Mouse (Mus musculus): ENCODE results near the gene Clec4e.
"Not testable (repeated sequence)": the region's sequence is repeated elsewhere in the genome, so short reads cannot be mapped to it uniquely, and the experiment has no call there.

The Clec4e gene

DNA sequence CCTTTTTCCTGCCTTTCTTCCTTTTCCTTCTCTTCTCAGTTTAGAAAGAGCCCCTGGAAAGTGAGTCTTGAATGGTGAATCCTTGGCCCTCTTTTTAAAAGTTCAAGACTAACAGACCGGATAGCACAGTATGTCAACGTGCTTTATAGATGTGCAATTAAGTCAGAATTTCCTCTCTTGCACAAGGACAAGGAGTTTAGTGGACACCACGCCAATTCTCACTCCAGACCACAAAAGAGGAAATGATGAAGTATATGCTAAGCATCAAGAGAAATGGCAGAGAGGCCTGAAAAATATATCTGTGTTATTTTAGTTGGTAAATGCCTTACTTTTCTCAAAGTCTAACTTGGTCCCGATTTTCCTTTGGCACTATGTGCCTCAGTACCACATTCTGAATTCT is at the start of gene Clec4e:
Gene Clec4e (minus strand): TSS at position 118 of the 400 bp plus-strand sequence.
- no peak for DNase-seq (ENCODE audit: low spot score in 2 of 2)

DNA sequence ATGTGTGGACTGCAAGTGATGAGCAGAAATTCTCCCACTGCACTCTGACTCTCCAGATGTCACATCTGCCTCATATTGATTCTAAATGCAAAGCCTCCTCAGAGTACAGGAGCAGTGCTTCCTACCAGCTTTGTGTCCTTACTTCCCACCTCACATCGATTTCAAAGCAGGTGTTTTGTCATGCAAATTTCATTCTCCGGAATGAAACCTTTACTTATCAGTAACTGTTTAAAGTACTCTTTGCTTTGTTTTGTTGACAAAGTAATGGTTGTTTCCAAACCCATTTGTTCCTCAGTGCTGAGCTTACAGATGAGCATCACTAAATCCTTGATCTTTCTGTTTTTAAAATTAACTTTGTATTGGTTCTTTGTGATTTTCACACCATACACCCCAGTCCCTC is 42.8 kb upstream of the Clec4e start:
- no peak for DNase-seq (ENCODE audit: low spot score in 2 of 2)

- no peak for DNase-seq (ENCODE audit: low spot score in 2 of 2)
Measured at GRCm38 (mm10) chr6:123308033-123308432, 18.4 kb upstream of the Clec4e start, which contains the start of gene Vmn2r19. Gene Vmn2r19, plus strand, starts transcription at chr6:123308333.

DNA sequence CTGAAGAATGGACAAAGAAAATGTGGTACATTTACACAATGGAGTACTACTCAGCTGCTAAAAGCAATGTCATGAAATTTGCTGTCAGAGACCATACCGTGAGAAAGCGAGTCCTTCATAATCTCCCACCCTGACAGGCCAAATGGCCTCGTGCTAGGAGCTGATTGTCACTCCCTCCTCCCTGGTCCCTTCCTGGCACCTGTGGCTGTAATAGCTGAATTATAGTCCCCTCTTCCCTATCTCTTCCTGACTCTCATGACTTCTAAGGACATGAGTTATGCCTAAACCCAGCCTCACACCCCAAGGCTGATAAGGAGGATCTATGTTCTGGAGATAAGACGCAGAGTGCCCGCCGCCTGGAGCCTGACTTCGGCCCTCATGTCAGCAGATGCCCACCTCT is 16.6 kb upstream of the Clec4e start:
- DNase-seq (ENCODE audit: low spot score in 2 of 2) = not testable (repeated sequence)

- DNase-seq (ENCODE audit: low spot score in 2 of 2) = no peak
Measured at GRCm38 (mm10) chr6:123296687-123297086, 7.0 kb upstream of the Clec4e start.

GRCm38 (mm10) chr6:123293509-123293908 is 3.8 kb upstream of the Clec4e start:
- not testable (repeated sequence) for DNase-seq (ENCODE audit: low spot score in 2 of 2)

DNA sequence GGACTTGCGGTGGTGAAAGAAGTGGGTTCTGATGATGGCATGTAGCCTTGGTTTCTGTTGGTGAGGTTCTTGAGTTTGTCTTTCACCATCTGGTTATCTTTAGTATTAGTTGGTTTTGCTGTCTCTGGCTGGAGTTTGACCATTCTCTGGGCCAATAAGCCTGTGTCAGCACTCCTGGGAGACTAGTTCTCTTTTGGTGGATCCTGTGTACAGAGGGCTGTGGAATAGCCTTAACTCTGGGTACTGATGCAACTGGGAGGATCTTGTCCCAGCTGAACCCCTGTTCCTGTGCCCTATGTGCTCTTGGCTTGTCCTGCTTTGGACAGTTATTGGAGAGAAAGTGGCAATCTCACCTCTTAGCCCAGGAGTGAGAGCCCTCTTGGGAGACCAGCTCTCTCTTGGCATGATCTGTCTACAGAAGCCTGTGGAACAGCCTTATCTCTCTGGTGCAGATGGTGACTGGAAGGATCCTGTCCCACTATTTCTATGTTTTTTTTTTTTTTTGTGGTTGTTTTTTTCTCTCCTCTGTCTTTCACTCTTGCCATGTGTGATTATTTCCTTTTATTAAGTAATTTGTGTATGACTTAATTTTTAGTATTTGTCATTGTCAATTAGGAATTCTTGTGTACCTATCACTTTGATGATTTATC is 3.2 kb upstream of the Clec4e start:
- no peak for DNase-seq (ENCODE audit: low spot score in 2 of 2)

- no peak for DNase-seq (ENCODE audit: low spot score in 2 of 2)
Measured at GRCm38 (mm10) chr6:123288931-123289330, 739 bp downstream of the Clec4e start.

DNA sequence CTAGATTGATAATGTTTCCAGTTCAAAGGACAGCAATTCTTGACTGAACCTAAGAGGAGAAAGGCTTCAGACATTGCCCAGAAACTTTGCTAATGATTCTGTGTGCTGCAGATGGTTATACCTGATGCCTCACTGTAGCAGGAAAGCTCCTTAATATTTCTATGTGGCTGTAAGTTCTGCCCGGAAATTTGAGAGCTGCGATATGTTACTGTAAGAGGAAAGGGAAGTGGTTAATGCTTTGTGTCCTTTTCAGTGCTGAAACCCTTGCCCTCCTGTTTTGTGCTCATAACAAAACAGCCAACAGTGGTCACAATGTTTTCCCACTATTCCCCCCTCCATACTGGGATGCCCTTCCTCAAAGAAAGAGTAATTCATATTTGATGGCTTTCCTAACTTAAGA is 3.4 kb downstream of the Clec4e start:
- no peak for DNase-seq (ENCODE audit: low spot score in 2 of 2)

DNA sequence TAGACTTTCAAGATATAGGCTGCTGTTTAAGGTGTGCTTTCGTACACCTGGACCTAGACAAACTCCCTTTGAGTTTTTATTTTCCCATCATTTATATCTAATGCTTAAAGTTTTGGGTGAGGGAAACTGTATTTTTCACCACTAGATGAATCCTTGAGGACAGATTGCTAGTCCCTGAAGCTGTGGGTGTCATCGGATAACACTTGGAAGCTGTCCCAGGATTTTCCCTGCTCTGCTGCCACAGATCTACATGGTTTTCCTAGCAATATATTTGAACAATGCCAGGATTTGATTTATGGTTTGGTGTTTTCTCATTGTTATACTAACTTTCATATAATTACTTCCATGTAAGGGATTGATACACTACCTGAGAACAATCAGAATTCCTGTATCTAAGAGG is 10.2 kb downstream of the Clec4e start:
- DNase-seq (ENCODE audit: low spot score in 2 of 2) = no peak

DNA sequence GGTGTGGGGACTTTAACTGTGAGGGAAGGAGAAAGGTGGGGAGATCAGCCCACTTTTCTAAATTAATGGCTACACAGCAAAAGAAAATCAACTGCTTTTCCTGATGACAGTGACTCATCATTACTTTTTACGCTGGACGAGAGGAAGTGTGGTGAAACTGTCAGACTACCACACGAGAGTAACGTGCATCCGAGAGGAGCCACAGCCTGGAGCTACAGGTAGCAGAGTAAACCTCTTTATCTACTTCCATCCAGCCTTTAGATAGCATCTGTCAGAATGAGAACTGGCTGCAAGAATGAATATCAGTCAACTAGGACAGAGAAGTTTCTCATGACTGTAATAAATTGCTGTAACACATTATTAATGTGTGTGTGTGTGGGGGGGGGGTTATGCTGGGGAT is 22.7 kb downstream of the Clec4e start:
- DNase-seq (ENCODE audit: low spot score in 2 of 2) = no peak

DNA sequence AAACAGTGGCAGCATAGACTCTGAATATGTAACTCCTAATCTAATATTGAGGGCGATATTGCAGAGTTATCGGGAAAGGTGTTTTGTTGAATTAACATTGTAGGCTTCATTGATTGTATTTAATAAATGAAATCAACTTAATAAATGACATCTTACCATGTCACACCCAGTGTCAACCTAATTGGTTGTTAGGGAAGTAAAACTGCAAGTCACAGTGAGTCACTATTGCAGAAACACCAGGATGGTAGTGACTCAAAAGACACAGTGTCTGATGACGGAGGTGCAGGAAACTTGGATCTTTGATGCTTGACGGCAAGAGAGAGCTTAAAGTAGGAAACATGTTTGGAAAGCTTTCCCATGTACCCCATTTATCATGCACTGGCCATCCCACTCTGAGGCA is 23.9 kb downstream of the Clec4e start:
- DNase-seq (ENCODE audit: low spot score in 2 of 2) = no peak

DNA sequence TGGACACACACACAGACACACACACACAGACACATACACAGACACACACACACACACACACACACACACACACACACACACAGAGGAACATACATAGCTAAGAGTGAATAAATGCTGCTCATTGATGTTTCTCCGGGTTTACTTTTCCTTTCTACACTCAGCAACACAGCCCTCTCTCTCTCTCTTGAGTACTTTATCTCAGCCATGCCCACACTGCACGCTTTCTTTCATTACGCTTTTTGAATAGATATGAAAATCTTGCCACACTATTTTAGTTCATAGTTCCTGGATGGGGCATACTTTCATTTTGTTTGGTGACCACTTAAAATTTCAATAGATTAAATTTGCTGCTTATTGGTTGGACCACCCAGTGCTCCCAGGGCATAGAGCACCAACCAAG is 25.5 kb downstream of the Clec4e start:
- no peak for DNase-seq (ENCODE audit: low spot score in 2 of 2)

DNA sequence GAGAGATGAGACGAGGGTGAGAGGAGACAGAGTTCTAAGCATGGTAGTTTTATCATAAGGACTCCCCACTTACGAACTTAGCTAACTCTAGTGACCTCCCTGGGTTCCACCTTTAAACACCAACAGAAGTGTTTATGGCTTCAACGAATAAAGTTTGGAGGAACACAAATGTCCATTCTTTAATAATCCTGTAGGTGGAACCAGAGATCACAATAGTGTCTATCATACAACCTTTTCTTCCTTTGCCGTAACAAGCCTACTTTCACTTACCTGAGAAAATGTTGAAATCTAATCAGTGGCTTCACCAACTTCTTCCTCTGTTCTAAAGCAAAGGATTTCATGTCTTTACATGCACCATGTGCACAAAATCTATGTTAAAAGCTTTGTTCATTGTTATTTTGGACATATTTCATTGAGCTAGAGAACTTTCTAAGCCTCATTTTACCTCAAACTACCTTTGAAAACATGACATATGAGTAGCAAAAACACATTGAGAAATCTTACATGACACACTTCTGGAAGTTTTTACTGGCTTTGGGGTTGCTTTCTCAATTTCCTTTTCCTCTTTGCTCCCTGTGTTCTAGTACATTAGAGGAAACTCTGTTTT is 28.0 kb downstream of the Clec4e start, which contains the start of gene Clec4d:
Gene Clec4d (plus strand): TSS at position 557 of the 607 bp plus-strand sequence.
- DNase-seq (ENCODE audit: low spot score in 2 of 2) = no peak

GRCm38 (mm10) chr6:123260868-123261267 is 28.8 kb downstream of the Clec4e start:
- no peak for DNase-seq (ENCODE audit: low spot score in 2 of 2)

DNA sequence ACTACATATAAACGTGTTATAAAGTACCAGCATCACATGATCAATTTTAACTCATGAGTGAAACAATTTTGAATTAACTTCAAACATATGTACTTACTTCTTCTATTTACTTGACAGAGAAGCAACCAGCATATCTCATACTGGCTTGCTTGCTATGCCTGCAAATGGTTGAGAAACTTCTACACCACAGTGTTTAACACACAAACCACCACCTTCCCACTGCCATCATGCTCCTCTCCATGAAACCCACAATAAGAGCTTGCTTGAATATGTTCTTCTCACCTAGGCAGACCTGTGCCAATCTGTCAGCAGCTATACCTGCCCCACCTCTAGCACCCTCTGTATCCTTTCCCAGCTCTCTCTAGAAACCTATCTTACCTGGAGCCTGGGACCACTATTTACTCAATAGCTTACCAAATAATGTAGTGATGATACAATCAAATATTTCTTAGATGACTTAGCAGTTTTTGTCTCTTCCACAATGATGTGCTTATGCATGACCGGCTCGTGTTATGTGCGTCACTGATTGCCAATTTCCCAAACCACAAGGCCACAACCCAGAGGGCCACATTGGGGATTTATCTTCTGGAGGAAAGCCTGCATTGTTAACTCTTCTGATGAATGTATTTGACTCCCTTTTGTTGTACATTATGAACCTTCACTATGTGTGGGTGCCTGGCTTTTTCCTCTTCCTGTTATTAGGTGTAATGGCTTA is 29.6 kb downstream of the Clec4e start:
- DNase-seq (ENCODE audit: low spot score in 2 of 2) = no peak

DNA sequence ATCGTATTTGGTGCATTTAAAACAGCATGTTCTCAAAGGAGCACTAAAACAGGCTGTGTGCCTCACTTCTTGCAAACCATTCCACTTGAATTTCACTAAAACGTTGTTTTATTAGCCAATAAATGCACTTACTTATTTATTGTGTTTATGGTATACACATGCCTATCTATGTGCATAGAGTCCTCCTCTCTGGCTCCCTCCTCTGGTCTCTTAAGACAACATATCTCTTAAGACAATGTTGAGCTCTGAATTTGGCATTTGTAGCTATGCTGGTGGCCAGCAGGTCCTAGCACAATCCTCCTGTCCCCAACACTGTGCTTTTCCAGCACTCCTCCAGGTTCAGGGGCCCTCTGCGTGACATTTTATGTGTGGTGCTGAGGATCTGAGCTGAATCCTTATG is 30.7 kb downstream of the Clec4e start:
- no peak for DNase-seq (ENCODE audit: low spot score in 2 of 2)

DNA sequence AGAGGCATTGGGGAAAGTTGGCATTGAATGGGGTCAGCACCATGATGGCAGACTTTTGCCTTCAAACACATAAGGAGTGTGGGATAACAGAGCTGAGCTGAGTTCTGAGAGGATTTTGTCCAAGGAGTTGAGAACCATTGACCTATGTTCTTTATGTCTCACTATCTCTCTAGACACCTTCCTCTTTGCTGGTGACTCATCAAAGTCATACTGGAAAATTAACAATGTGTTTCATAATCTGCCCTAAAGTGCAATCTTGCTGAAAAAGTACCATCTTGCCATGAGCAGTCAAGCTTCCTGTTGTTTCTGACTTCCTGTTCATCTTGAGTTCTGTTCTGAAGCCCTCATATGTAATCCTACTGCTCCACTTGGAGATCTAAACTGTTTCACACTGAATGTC is 36.9 kb downstream of the Clec4e start:
- no peak for DNase-seq (ENCODE audit: low spot score in 2 of 2)

GRCm38 (mm10) chr6:123248862-123249261 is 40.8 kb downstream of the Clec4e start:
- DNase-seq (ENCODE audit: low spot score in 2 of 2) = not testable (repeated sequence)

DNA sequence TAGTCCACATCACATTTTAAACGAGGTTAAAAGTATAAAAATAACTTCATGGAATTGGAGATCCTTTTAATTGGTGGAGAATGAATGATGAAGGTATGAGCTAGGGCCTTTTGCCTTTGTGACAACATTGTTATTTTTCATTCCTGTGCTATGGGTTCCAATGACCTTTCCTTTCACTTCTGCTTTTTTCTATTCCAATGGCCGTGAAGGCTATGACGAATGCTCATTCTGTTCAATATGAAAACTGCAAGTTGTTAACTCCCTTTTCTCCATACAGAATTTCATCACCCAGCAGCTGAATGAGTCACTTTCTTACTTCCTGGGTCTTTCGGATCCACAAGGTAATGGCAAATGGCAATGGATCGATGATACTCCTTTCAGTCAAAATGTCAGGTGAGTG is 45.5 kb downstream of the Clec4e start:
- no peak for DNase-seq (ENCODE audit: low spot score in 2 of 2)

DNA sequence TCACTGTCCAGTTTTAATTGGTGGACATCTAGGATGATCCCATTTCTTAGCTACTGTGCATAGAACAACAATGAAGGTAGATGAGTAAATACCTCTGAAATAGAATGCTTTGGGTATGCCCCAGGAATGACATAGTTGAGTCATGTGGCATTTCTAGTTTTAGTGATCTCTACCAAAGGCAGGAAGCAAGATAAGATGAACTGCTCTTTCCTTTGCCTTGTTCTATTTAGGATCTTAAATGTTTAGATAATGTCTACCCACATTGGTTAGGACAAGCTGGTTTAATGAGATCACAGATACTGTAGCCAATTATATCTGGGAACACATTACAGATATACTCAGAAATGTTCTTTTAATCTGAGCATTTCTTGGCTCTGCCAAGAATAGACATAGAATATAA is 52.1 kb downstream of the Clec4e start:
- DNase-seq (ENCODE audit: low spot score in 2 of 2) = no peak

All from urinary bladder, adult 18-20 months (tissue).